Mouse (Mus musculus) limb, embryonic 14.5 days (tissue): ENCODE measurements at regions not wholly inside any gene's neighbourhood (a gene's known extent, or its start where the extent isn't known, plus 50 kb on each side); places are given as distances from the start of the nearest gene placed in this dataset.

Source experiments
- ATAC-seq: fragments of 200-750 bp; cut with Nextera tagmentation; 2 replicates; pipeline ENCODE4 v1.8.0; 2017; ENCODE audit warnings: low read depth, moderate number of reproducible peaks, moderate TSS enrichment; ENCODE audit not compliant: low FRiP score
- DNase-seq: peaks from one replicate; pipeline ENCODE4 v3.0.0-alpha.2; 2015; ENCODE audit warnings: low spot score
- H3K27ac ChIP-seq: fragments of 300-500 bp; sonication (generic); replicated peaks from 2 replicates; pipeline ENCODE4 v1.5.1; 2014; ENCODE audit warnings: low read depth, mild to moderate bottlenecking, low read length, moderate library complexity, mixed read lengths
- H3K27me3 ChIP-seq: fragments of 300-500 bp; sonication (generic); 2 replicates; pipeline ENCODE4 v1.6.1; 2014; ENCODE audit warnings: low read length, mixed read lengths; ENCODE audit not compliant: control insufficient read depth, insufficient read depth
- H3K36me3 ChIP-seq: fragments of 300-500 bp; sonication (generic); 2 replicates; pipeline ENCODE4 v1.6.1; 2014; ENCODE audit warnings: mild to moderate bottlenecking, low read length, moderate library complexity, mixed read lengths; ENCODE audit not compliant: control insufficient read depth, insufficient read depth
- H3K4me1 ChIP-seq: fragments of 300-500 bp; sonication (generic); 2 replicates; pipeline ENCODE4 v1.6.1; 2014; ENCODE audit warnings: antibody characterized with exemption, low read length, mixed read lengths; ENCODE audit not compliant: control insufficient read depth, insufficient read depth
- H3K4me2 ChIP-seq: fragments of 300-500 bp; sonication (generic); replicated peaks from 2 replicates; pipeline ENCODE4 v1.6.1; 2014; ENCODE audit warnings: low read depth, mild to moderate bottlenecking, low read length, moderate library complexity; ENCODE audit not compliant: severe bottlenecking
- H3K4me3 ChIP-seq: fragments of 300-500 bp; sonication (generic); replicated peaks from 2 replicates; pipeline ENCODE4 v1.5.1; 2014; ENCODE audit warnings: low read length
- H3K9ac ChIP-seq: fragments of 300-500 bp; sonication (generic); 2 replicates; pipeline ENCODE4 v1.6.1; 2014; ENCODE audit warnings: mild to moderate bottlenecking, low read depth, low read length, moderate library complexity; ENCODE audit not compliant: severe bottlenecking
- H3K9me3 ChIP-seq: fragments of 300-500 bp; sonication (generic); 2 replicates; pipeline ENCODE4 v1.6.1; 2016; ENCODE audit warnings: low read length; ENCODE audit not compliant: control insufficient read depth
- POLR2A ChIP-seq: fragments of 200-500 bp; IDR thresholded peaks from 2 replicates; pipeline ENCODE4 v1.8.0; 2012; ENCODE audit warnings: inconsistent platforms, mild to moderate bottlenecking, moderate library complexity, borderline replicate concordance; ENCODE audit not compliant: insufficient read depth, insufficient read length; ENCODE audit errors: extremely low read depth
- WGBS: fragments of 180-500 bp; shearing (Covaris S2); extraction: QIAGEN DNeasy Blood & Tissue Kit; methylation state at CpG from one replicate; pipeline ENCODE4 v1.1.7; 2014; 5-methylcytosine and 5-hydroxymethylcytosine counted together

GRCm38 (mm10) chr1:113550172-113550571, 1685.5 kb upstream of the Dsel start:
- Histone ChIP-seq H3K36me3 (no peaks in the 10 kb centered on the region), H3K9me3 (no peaks in the 10 kb centered on the region), H3K4me1 (no peaks in the 10 kb centered on the region), H3K27ac (no peak overlapping the region), H3K9ac (no peak overlapping the region), H3K4me2 (no peak overlapping the region), H3K27me3 (no peaks in the 10 kb centered on the region), H3K4me3 (no peak overlapping the region)
- no peak for ATAC-seq
- no peak for DNase-seq
- WGBS: 79% methylated on average over 1 of the region's 1 CpGs
- TF ChIP-seq POLR2A: no peak

- DNase-seq (peak; percentile 50), ATAC-seq (peak; percentile 53; the same call in 1 of the 2 replicates)
- Histone ChIP-seq H3K4me1 (no peaks in the 10 kb centered on the region), H3K27ac (no peak overlapping the region), H3K36me3 (no peaks in the 10 kb centered on the region), H3K4me3 (no peak overlapping the region), H3K9ac (no peak overlapping the region), H3K4me2 (no peak overlapping the region), H3K9me3 (no peaks in the 10 kb centered on the region), H3K27me3 (no peaks in the 10 kb centered on the region)
- no peak for TF ChIP-seq POLR2A
Observed at GRCm38 (mm10) chr1:113539981-113540380, 1675.3 kb upstream of the Dsel start.

- Histone ChIP-seq H3K36me3 (no peaks in the 10 kb centered on the region), H3K4me1 (no peaks in the 10 kb centered on the region), H3K27ac (no peak overlapping the region), H3K27me3 (no peaks in the 10 kb centered on the region), H3K9ac (no peak overlapping the region), H3K4me2 (no peak overlapping the region), H3K4me3 (no peak overlapping the region), H3K9me3 (no peaks in the 10 kb centered on the region)
- DNase-seq (no peak), ATAC-seq (no peak)
- WGBS: 81% methylated on average over 3 of the region's 3 CpGs
- no peak for TF ChIP-seq POLR2A
Observed at GRCm38 (mm10) chr1:113530553-113530952, 1665.8 kb upstream of the Dsel start.

- H3K27ac ChIP-seq: no peak overlapping the region
- no peak overlapping the region for H3K4me2 ChIP-seq
- TF ChIP-seq POLR2A: no peak
- DNase-seq: no peak
- ATAC-seq: no peak
- WGBS: 48% methylated on average over 2 of the region's 2 CpGs
- no peaks in the 10 kb centered on the region for H3K9me3 ChIP-seq
- no peaks in the 10 kb centered on the region for H3K36me3 ChIP-seq
- no peak overlapping the region for H3K4me3 ChIP-seq
- no peaks in the 10 kb centered on the region for H3K4me1 ChIP-seq
- H3K27me3 ChIP-seq: no peaks in the 10 kb centered on the region
- H3K9ac ChIP-seq: no peak overlapping the region
Observed at GRCm38 (mm10) chr1:113495987-113496386, 1631.3 kb upstream of the Dsel start.

- H3K4me1 ChIP-seq: no peaks in the 10 kb centered on the region
- no peaks in the 10 kb centered on the region for H3K36me3 ChIP-seq
- H3K4me3 ChIP-seq: no peak overlapping the region
- no peaks in the 10 kb centered on the region for H3K9me3 ChIP-seq
- no peak overlapping the region for H3K27ac ChIP-seq
- H3K9ac ChIP-seq: no peak overlapping the region
- no peak for TF ChIP-seq POLR2A
- DNase-seq: no peak
- no peak for ATAC-seq
- no peak overlapping the region for H3K4me2 ChIP-seq
- WGBS: 80% methylated on average over 5 of the region's 5 CpGs
- no peaks in the 10 kb centered on the region for H3K27me3 ChIP-seq
Observed at GRCm38 (mm10) chr1:113490243-113491003, 1625.7 kb upstream of the Dsel start.
